Mouse (Mus musculus) cerebellum, adult 2 months (tissue): ENCODE data around the gene Slc1a5.

ENCODE experiments used
- CTCF ChIP-seq: fragments of 200-500 bp; IDR thresholded peaks from 2 replicates; pipeline ENCODE4 v1.5.1; 2011; ENCODE audit warnings: low read depth, mild to moderate bottlenecking, control low read depth, low read length, moderate library complexity, borderline replicate concordance; ENCODE audit not compliant: insufficient read depth
- POLR2A ChIP-seq: fragments of 200-500 bp; IDR thresholded peaks from 2 replicates; pipeline ENCODE4 v1.6.1; 2011; ENCODE audit warnings: low read length, control low read depth, borderline replicate concordance; ENCODE audit not compliant: insufficient read depth

- TF ChIP-seq POLR2A (no peak), CTCF (no peak)
Measured at GRCm38 (mm10) chr7:16763463-16764218, 17.5 kb upstream of the Slc1a5 start.
